Mouse (Mus musculus) activated CD4-positive, CD25-positive, alpha-beta regulatory T cell, adult 4 months (primary cell): ENCODE data around the gene Cmtm8. TPM values are rescaled to one million over a fixed set of nuclear protein-coding genes. Genes with fewer than 3 reads are reported as not detected.

Source experiments
- ATAC-seq: one replicate; pipeline ENCODE4 v1.8.0; 2017
- polyA plus RNA-seq, 2 experiments: library from polyadenylated mRNA; unstranded; fragments of 100-300 nt; shearing (Covaris generic); gene quantifications; one replicate each; pipeline ENCODE4 v1.2.1; 2017

The Cmtm8 gene
- polyA plus RNA-seq, 2 experiments from 2014 or later: not detected

- ATAC-seq: peak; percentile 68
These were observed 91.6 kb downstream of the Cmtm8 start for GRCm38 (mm10) chr9:114752311-114752710.

DNA sequence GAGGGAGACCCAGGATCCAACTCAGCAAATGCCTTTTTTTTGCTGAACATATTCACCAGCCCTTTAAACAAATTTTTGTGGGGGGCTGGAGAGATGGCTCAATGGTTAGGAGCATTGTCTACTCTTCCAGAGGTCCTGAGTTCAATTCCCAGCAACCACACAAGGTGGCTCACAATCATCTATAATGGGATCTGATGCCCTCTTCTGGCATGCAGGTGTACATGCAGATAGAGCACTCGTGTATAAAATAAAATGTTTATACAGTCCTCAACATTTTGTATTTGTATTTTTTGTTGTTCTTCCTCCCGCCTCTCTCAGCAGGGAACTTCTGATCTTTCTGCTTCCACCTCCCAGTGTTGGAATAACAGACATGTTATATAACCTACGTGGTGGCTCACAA lies 92.4 kb downstream of the Cmtm8 start:
- ATAC-seq: no peak

GRCm38 (mm10) chr9:114747466-114747865 lies 96.5 kb downstream of the Cmtm8 start:
- no peak for ATAC-seq

GRCm38 (mm10) chr9:114747012-114747411 lies 96.9 kb downstream of the Cmtm8 start:
- no peak for ATAC-seq

DNA sequence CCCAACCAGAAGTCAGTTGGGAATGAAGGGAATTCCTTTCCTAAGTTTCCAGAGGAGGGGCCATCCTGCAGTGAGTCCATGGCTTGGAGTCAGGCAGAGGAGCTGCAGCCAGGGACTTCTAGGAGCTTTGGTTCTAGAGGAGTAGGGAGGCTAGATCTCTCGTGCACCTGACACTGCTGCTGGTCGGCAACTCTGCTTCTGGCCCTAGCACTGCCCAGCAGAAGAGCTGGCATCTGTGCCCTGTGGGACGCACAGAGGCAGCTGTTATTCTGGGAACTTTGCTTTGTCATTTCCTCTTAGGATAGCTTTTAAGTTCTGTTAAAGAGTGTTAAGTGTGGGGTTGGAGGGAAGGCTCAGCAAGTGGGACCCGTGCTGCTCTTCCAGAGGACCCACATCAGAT lies 98.3 kb downstream of the Cmtm8 start:
- ATAC-seq: no peak

- ATAC-seq: no peak
These were observed 98.8 kb downstream of the Cmtm8 start for GRCm38 (mm10) chr9:114745163-114745562.

- ATAC-seq: peak; percentile 49
These were observed 101.2 kb downstream of the Cmtm8 start for GRCm38 (mm10) chr9:114742731-114743130.

DNA sequence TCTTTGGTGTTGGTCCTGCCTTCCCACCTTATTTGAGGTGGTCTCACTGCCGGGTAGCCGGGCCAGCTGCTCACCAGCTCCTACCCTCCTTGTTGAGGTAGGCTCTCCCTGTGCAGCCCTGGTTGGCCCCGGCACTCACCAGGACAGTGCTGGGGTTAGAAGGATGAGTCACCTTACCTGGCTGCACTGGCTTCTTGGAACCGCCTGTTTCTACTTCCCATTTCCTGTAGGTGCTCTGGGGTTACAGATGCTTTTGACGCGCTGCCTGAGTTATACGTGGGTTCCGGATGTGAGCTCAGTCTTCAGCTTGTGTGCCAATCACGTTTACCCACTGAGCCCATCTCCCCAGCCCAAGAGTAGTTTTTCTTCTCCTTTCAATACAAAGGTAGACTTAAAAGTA lies 103.6 kb downstream of the Cmtm8 start:
- ATAC-seq: peak; percentile 88

Other genes with a start within 250 kb of the Cmtm8 start
- gene Cnot10, start 204.0 kb downstream of the Cmtm8 start, polyA plus RNA-seq: 10 to 100 TPM; 20.6 to 27.2 TPM
- gene Dync1li1, start 155.4 kb downstream of the Cmtm8 start, polyA plus RNA-seq: 10 to 100 TPM; 43.8 to 48.4 TPM
- 10 to 100 TPM; 77.1 to 88.5 TPM for gene Cmtm6, start 113.0 kb downstream of the Cmtm8 start, polyA plus RNA-seq
- 100 to 1,000 TPM in 1 of 2 experiments, 10 to 100 TPM in 1; 90.6 to 114 TPM for gene Cmtm7, start 62.3 kb downstream of the Cmtm8 start, polyA plus RNA-seq
- gene Gpd1l, start 89.8 kb upstream of the Cmtm8 start, polyA plus RNA-seq: 10 to 100 TPM; 16.7 to 19.0 TPM
- not detected for gene Osbpl10, start 134.4 kb upstream of the Cmtm8 start, polyA plus RNA-seq
- 1,000 to 10,000 TPM; 2,827 to 5,236 TPM for gene Rps27rt, start 138.6 kb upstream of the Cmtm8 start, polyA plus RNA-seq